Mouse (Mus musculus) intestine, embryonic 14.5 days (tissue): ENCODE data around the gene Myh1. TPM values are rescaled to one million over a fixed set of nuclear protein-coding genes. Genes with fewer than 3 reads are reported as not detected.

Experiments used
- ATAC-seq: fragments of 200-750 bp; cut with Nextera tagmentation; replicated peaks from 2 replicates; pipeline ENCODE4 v1.8.0; 2017; ENCODE audit warnings: low read depth, moderate number of reproducible peaks, moderate TSS enrichment, moderate library complexity; ENCODE audit not compliant: low FRiP score, low TSS enrichment
- DNase-seq: peaks from one replicate; pipeline ENCODE4 v3.0.0-alpha.2; 2018; ENCODE audit warnings: low spot score
- H3K27ac ChIP-seq: fragments of 300-500 bp; sonication (generic); 2 replicates; pipeline ENCODE4 v1.5.1; 2014; ENCODE audit warnings: low read depth, mild to moderate bottlenecking, control low read depth
- H3K27me3 ChIP-seq: fragments of 300-500 bp; sonication (generic); replicated peaks from 2 replicates; pipeline ENCODE4 v1.6.1; 2014; ENCODE audit warnings: low read length, control low read depth; ENCODE audit not compliant: control insufficient read depth, insufficient read depth
- H3K36me3 ChIP-seq: fragments of 300-500 bp; sonication (generic); 2 replicates; pipeline ENCODE4 v1.6.1; 2014; ENCODE audit warnings: low read length, control low read depth; ENCODE audit not compliant: control insufficient read depth, insufficient read depth
- H3K4me1 ChIP-seq: fragments of 300-500 bp; sonication (generic); replicated peaks from 2 replicates; pipeline ENCODE4 v1.6.1; 2014; ENCODE audit warnings: low read length, control low read depth, mixed read lengths; ENCODE audit not compliant: control insufficient read depth, insufficient read depth
- H3K4me2 ChIP-seq: fragments of 300-500 bp; sonication (generic); 2 replicates; pipeline ENCODE4 v1.6.1; 2014; ENCODE audit warnings: low read length
- H3K4me3 ChIP-seq: fragments of 300-500 bp; sonication (generic); 2 replicates; pipeline ENCODE4 v1.5.1; 2014; ENCODE audit warnings: low read depth, low read length, control low read depth, mixed read lengths
- H3K9ac ChIP-seq: fragments of 300-500 bp; sonication (generic); 2 replicates; pipeline ENCODE4 v1.6.1; 2014; ENCODE audit warnings: mild to moderate bottlenecking, low read length
- H3K9me3 ChIP-seq: fragments of 300-500 bp; sonication (generic); 2 replicates; pipeline ENCODE4 v1.6.1; 2016; ENCODE audit warnings: low read length, control low read depth; ENCODE audit not compliant: control insufficient read depth
- WGBS: fragments of 180-500 bp; shearing (Covaris S2); extraction: QIAGEN DNeasy Blood & Tissue Kit; methylation state at CpG from one replicate; pipeline ENCODE4 v1.1.7; 2014; 5-methylcytosine and 5-hydroxymethylcytosine counted together
- polyA plus RNA-seq: library from polyadenylated mRNA; unstranded; fragments of >200 nt; fragmentation: Nextera tagmentation; extraction: Ambion mirVana; gene quantifications from 2 replicates; pipeline ENCODE4 v1.2.1, GENCODE M21; 2014

The Myh1 gene
- polyA plus RNA-seq, 1 experiment from 2014 or later, result not detected

DNA sequence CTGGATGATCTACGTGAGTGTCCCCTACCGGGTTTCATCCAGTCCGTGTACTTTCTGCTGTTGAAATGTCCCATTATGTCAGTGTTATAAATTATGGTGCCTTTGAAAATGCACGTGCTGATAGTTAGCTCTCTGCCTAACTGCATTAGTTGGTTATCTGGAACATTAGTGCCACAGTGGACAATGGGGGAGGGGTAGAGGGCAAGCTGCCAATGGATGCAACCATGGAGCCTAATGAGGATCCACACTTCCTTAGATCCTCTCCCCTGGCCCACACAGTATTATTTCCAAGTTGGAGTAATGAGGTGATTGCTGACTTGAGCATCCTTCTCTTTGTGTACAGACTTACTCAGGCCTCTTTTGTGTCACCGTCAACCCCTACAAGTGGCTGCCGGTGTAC, 41.2 kb downstream of the Myh1 start:
- no peaks in the 10 kb centered on the region; the same call in 1 of the 2 replicates for H3K4me1 ChIP-seq
- H3K9ac ChIP-seq, result no peak overlapping the region
- H3K9me3 ChIP-seq, result no peaks in the 10 kb centered on the region
- H3K4me2 ChIP-seq, result no peak overlapping the region
- no peak overlapping the region for H3K4me3 ChIP-seq
- 81% methylated on average over 6 of the region's 6 CpGs for WGBS
- ATAC-seq (no peak), DNase-seq (no peak)
- no peaks in the 10 kb centered on the region for H3K27me3 ChIP-seq
- H3K36me3 ChIP-seq, result no peaks in the 10 kb centered on the region
- no peak overlapping the region for H3K27ac ChIP-seq

DNA sequence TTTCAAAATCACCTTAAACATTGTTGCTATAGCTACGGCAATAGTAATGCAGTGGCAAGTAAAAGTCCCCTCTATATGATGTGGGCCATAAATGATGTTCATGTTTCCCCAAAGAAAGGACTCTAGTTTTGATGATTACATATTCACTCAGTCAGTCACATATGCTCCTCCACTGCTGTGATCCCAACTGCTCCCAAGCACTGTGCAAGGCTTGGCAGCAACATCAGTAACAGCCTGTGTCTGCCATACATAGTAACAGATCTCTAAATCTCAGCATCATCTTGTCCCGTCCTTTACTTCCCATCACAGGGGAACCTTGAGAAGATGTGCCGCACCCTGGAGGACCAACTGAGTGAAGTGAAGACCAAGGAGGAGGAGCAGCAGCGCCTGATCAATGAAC, 53.8 kb downstream of the Myh1 start:
- WGBS, result 90% methylated on average over 4 of the region's 4 CpGs
- Histone ChIP-seq H3K9me3 (no peaks in the 10 kb centered on the region), H3K4me2 (no peak overlapping the region), H3K4me3 (no peak overlapping the region), H3K9ac (no peak overlapping the region), H3K36me3 (no peaks in the 10 kb centered on the region), H3K27me3 (no peaks in the 10 kb centered on the region), H3K27ac (no peak overlapping the region), H3K4me1 (no peaks in the 10 kb centered on the region)
- ATAC-seq, result no peak
- no peak for DNase-seq

DNA sequence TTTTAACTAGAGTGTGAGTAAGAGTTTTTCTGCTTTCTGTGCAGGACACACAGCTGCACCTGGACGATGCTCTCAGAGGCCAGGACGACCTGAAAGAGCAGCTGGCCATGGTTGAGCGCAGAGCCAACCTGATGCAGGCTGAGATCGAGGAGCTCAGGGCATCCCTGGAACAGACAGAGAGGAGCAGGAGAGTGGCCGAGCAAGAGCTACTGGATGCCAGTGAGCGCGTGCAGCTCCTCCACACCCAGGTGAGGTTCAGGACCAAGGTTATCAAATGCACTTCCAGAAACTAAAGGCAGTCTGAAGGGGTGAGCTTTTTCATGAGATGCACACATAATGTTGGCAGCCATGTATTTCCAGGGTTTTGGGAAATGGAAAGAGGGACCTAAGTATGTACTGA, 57.2 kb downstream of the Myh1 start:
- no peak for ATAC-seq
- no peak overlapping the region for H3K4me3 ChIP-seq

DNA sequence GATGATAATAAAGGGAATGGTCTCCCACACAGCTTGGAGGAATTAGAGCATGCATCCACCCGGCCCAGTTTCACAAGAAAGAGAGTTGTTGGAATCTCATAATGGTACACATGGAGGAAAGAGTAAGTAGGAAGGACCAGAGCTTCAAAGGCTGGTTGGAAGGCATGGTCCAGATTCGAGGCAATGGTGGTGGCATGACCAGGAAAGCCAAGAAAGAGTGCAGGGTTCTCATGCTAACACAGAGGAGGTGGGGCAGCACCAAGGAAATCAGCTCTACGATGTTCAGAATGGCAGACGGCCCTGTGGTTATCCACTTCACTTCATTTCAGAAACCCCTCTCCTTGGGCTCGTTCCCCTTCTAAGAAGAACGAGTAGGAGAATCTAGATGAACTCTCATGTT, 61.1 kb downstream of the Myh1 start:
- H3K4me1 ChIP-seq, result no peaks in the 10 kb centered on the region
- DNase-seq, result no peak
- H3K36me3 ChIP-seq, result no peaks in the 10 kb centered on the region
- no peaks in the 10 kb centered on the region for H3K27me3 ChIP-seq
- H3K9ac ChIP-seq, result no peak overlapping the region
- no peaks in the 10 kb centered on the region for H3K9me3 ChIP-seq
- 81% methylated on average over 6 of the region's 6 CpGs for WGBS
- H3K4me2 ChIP-seq, result no peak overlapping the region
- no peak overlapping the region for H3K4me3 ChIP-seq
- H3K27ac ChIP-seq, result no peak overlapping the region
- ATAC-seq, result no peak

More for the DNA sequence above, 57.2 kb downstream of the Myh1 start:
- H3K9ac ChIP-seq, result no peak overlapping the region
- H3K27ac ChIP-seq, result no peak overlapping the region
- H3K4me1 ChIP-seq, result no peaks in the 10 kb centered on the region
- 88% methylated on average over 7 of the region's 7 CpGs for WGBS
- H3K36me3 ChIP-seq, result no peaks in the 10 kb centered on the region
- H3K27me3 ChIP-seq, result no peaks in the 10 kb centered on the region
- no peak overlapping the region for H3K4me2 ChIP-seq
- no peak for DNase-seq
- H3K9me3 ChIP-seq, result no peaks in the 10 kb centered on the region

Other genes with a start within 250 kb of the Myh1 start
- 0.67 and 0.68 TPM in 2 replicates for gene Tmem238l, start 243.4 kb upstream of the Myh1 start, polyA plus RNA-seq
- gene Tmem220, start 174.9 kb upstream of the Myh1 start, polyA plus RNA-seq, result 1.1 and 1.2 TPM in 2 replicates
- gene Adprm, start 147.5 kb upstream of the Myh1 start, polyA plus RNA-seq, result 25.3 and 28.2 TPM in 2 replicates
- 18.1 and 20.4 TPM in 2 replicates for gene Sco1, start 147.4 kb upstream of the Myh1 start, polyA plus RNA-seq
- 0.30 and 0.46 TPM in 2 replicates for gene Myh3, start 121.8 kb upstream of the Myh1 start, polyA plus RNA-seq
- 0.05 TPM in 1 of 2 replicates, not detected in the other for gene Myh2, start 29.0 kb upstream of the Myh1 start, polyA plus RNA-seq
- 0.09 TPM in 1 of 2 replicates, not detected in the other for gene Myh4, start 38.0 kb downstream of the Myh1 start, polyA plus RNA-seq
- 0.38 and 0.39 TPM in 2 replicates for gene Myh8, start 77.1 kb downstream of the Myh1 start, polyA plus RNA-seq
- not detected in 2 replicates for gene Myh13, start 121.6 kb downstream of the Myh1 start, polyA plus RNA-seq